Mouse (Mus musculus): ENCODE measurements at regions not wholly inside any gene's neighbourhood (a gene's known extent, or its start where the extent isn't known, plus 50 kb on each side); places are given as distances from the start of the nearest gene placed in this dataset.

GRCm38 (mm10) chr7:73208479-73208816 is 166.9 kb upstream of the Rgma start:
- TF ChIP-seq CTCF (IDR thresholded peaks at IDR 0.05; ENCODE audit: insufficient read depth, low read depth, low read length) (no peak), POLR2A (IDR thresholded peaks at IDR 0.05; ENCODE audit: insufficient read depth, low read depth, low read length) (no peak)
